Mouse (Mus musculus): Measurements from ENCODE around the gene Myo1b.
"Not testable (repeated sequence)": the region's sequence is repeated elsewhere in the genome, so short reads cannot be mapped to it uniquely, and the experiment has no call there.

Myo1b gene

DNA sequence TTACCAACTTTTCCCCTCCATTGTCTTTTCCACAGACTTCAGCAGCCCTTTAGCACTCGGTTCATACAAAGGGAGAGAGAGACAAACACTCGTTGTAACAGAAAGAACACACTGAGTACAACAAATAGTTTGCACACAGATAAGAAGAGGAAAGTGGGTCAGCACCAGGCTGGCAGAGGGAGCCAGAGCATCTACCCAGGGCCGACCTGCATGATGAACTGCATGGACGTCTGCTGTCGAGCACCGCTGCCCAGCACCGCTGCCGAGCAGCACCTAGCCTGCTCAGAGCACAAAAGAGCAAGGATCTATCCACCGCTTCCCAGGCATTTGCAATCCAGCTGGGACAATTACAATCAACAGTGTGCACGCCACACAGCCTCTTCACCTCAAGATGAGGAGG, 19.9 kb downstream of the Myo1b start:
- no peak for DNase-seq (ENCODE audit: low read depth, low spot score)

DNA sequence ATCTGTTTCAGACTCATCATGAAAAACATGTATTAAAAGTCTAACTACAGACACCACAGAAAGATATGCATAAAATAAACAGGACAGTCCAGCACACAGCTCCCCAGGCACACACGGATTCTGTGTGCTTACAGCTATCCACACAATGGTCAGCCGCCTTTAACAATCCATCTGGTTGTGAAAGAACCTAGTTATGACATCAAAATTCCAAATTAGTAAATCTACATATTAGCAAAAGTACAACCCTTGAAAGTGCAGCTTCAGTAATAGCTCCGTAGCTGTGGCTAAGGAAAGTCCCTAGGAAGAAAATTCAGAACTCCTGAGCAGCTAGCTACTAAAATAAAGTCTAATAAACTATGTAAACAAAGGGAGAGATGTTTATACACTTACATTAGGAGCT, 21.1 kb downstream of the Myo1b start:
- no peak for DNase-seq (ENCODE audit: low read depth, low spot score)

GRCm38 (mm10) chr1:51893521-51894355, 22.1 kb downstream of the Myo1b start:
- DNase-seq (ENCODE audit: low read depth, low spot score) = no peak

GRCm38 (mm10) chr1:51892005-51892404, 23.9 kb downstream of the Myo1b start:
- no peak for DNase-seq (ENCODE audit: low read depth, low spot score)

GRCm38 (mm10) chr1:51888046-51888813, 27.6 kb downstream of the Myo1b start:
- no peak for DNase-seq (ENCODE audit: low read depth, low spot score)

- no peak for DNase-seq (ENCODE audit: low read depth, low spot score)
These were observed 30.4 kb downstream of the Myo1b start for GRCm38 (mm10) chr1:51885356-51885983.

- DNase-seq (ENCODE audit: low read depth, low spot score) = no peak
These were observed 32.7 kb downstream of the Myo1b start for GRCm38 (mm10) chr1:51883211-51883610.

DNA sequence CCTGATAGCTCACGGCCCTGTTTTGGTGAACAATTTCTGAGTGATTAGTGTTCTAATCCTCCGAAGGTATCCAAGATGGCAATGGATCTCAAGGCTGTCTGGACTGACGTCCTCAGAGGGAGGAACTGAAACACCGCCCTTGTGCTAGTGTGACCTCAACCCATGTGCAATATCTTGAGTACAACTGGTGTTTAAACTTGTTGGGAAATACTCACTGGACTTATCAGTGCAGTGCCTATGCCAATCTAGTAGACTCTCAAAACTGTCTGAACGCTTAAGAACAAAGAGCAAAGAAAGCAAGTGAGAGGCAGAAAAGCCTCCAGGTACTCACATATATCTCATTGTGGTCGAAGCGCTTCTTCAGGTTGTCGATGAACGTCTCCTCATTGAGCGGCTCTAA, 33.1 kb downstream of the Myo1b start:
- DNase-seq (ENCODE audit: low read depth, low spot score) = no peak

DNA sequence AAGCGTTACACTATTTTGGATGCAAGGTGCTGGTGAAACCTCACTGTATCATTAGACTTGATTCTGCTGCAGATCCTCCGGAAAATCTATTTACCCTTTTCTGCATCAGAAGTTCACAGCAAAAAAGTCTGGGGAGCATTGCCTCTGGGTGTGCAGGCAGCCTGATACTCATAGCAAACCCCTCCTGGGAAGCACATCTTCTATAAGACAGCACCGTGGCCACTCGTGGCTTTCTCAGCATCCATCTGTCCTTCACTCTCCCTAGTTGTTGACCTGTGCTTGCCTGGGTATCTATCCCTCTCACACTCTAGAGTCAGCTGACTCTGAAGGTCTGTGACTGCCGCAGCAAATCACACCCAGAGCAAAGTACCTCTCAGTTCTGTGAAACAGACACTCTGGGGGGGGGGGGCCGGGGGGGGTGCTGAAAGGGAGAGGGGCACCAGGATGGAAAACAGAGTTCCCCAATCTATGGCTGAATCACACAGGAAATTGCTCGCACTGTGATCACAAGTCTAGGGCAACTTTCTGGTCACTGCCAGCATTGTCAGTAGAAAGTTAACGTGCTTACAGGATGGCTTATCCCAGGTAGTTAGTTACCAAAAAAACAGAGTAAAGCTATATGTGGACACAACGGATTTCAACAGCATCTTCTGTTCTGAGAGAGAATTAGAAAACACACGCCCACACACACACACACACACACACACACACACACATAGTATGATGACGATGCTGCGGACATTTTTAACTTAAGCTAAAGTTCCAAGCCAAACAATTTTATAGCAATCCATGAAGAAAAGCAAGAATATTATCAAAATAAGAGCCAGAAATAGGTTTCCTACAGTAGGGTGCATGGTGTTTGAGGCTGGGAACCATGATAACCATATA, 35.7 kb downstream of the Myo1b start:
- no peak for DNase-seq (ENCODE audit: low read depth, low spot score)

DNA sequence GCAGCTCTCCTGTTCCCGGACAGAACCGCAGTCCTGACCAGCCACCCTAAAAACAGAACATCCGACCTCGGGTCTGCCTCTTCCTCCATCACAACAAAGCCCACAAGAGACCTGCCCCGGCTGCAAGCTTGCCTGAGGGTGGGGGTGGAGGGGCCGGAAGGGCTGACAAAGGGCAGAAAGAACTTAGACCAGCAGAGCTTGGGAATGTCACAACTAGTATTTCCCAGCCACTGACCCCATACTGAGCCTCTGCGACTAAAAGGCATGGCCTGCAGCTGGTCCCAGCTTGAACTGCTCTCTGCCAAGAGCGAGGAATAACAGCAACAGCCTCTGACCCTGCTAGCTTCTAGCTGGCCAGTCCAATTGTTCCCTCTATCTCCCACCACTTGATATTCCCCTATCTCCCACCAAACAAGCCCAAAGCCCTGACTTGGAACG, 36.5 kb downstream of the Myo1b start:
- no peak for DNase-seq (ENCODE audit: low read depth, low spot score)

- DNase-seq (ENCODE audit: low read depth, low spot score) = no peak
These were observed 40.2 kb downstream of the Myo1b start for GRCm38 (mm10) chr1:51875462-51876225.

GRCm38 (mm10) chr1:51872493-51873261, 43.2 kb downstream of the Myo1b start:
- no peak for DNase-seq (ENCODE audit: low read depth, low spot score)

GRCm38 (mm10) chr1:51871234-51871633, 44.6 kb downstream of the Myo1b start:
- DNase-seq (ENCODE audit: low read depth, low spot score) = not testable (repeated sequence)

DNA sequence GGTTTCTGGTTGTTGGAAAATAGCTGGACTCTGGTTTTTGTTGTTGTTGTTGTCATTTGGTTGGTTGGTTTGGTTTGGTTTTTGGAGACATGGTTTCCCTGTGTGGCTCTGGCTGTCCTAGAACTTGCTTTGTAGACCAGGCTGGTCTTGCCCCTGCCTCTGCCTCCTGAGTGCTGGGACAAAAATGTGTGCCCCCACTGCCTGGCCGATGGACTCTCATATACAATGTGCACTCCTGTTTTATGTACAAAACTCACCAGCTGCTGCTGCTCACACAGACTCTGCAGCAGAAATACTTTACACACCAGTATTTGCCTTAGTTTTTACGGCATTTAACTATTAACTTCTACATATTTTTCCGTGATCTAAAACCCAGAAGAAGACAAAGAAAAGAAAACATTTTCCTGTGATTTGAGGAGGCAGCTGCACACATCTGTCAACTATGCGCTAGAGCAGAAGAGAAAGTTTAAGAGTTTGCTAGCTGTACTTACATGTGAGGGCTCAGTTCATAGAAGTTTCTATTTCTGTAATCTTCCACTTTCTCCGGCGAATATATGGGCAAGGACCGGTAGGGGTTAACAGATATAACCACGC, 52.9 kb downstream of the Myo1b start:
- no peak for DNase-seq (ENCODE audit: low read depth, low spot score)

DNA sequence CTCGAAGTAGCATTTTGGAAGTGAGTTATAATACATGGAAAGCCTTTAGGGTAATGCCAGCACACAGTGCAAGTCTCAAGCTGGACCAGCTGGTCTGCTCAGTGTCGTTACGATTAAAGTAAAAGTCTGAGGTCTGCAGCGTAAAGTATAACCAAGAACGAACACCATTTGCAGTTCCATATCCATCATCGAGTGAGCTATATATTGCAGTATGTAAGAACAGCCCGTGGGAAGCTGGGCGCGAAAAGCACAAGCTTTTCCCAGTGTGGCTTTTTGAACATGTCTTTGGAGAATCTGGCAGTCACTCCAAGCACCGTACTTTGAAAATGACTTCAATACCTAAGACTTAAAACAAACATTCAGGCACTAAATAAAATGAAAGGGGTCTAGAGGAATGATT, 55.0 kb downstream of the Myo1b start:
- no peak for DNase-seq (ENCODE audit: low read depth, low spot score)

- no peak for DNase-seq (ENCODE audit: low read depth, low spot score)
These were observed 58.9 kb downstream of the Myo1b start for GRCm38 (mm10) chr1:51856946-51857345.

- no peak for DNase-seq (ENCODE audit: low read depth, low spot score)
These were observed 59.5 kb downstream of the Myo1b start for GRCm38 (mm10) chr1:51856245-51856915.

GRCm38 (mm10) chr1:51855541-51856244, 60.2 kb downstream of the Myo1b start:
- DNase-seq (ENCODE audit: low read depth, low spot score) = no peak
